Mouse (Mus musculus): ENCODE data around the gene Il1rapl1. TPM values are rescaled to one million over a fixed set of nuclear protein-coding genes. Genes with fewer than 3 reads are reported as not detected.

The Il1rapl1 gene
- total and polyA plus RNA-seq, 3 experiments, result 0.35 TPM; not detected in 1

GRCm38 (mm10) chrX:87600914-87601313 lies 514.5 kb downstream of the Il1rapl1 start:
- DNase-seq, result no peak

- DNase-seq, result no peak
These were observed 607.4 kb downstream of the Il1rapl1 start for GRCm38 (mm10) chrX:87507997-87508396.

- DNase-seq, result no peak
These were observed 612.8 kb downstream of the Il1rapl1 start for GRCm38 (mm10) chrX:87502604-87503003.

- no peak for DNase-seq
These were observed 632.0 kb downstream of the Il1rapl1 start for GRCm38 (mm10) chrX:87483416-87483815.

GRCm38 (mm10) chrX:87238191-87238590 lies 877.3 kb downstream of the Il1rapl1 start:
- peak; percentile 45 for DNase-seq

- no peak for DNase-seq
These were observed 890.2 kb downstream of the Il1rapl1 start for GRCm38 (mm10) chrX:87225280-87225679.

GRCm38 (mm10) chrX:87002296-87002695 lies 1113.1 kb downstream of the Il1rapl1 start:
- no peak for DNase-seq

- no peak for DNase-seq
These were observed 1160.3 kb downstream of the Il1rapl1 start for GRCm38 (mm10) chrX:86955126-86955525.

- DNase-seq, result no peak
These were observed 1160.8 kb downstream of the Il1rapl1 start for GRCm38 (mm10) chrX:86954614-86955013.

- no peak for DNase-seq
These were observed 1164.5 kb downstream of the Il1rapl1 start for GRCm38 (mm10) chrX:86950940-86951339.

GRCm38 (mm10) chrX:86949112-86949511 lies 1166.3 kb downstream of the Il1rapl1 start:
- DNase-seq, result no peak

- no peak for DNase-seq
These were observed 1260.6 kb downstream of the Il1rapl1 start for GRCm38 (mm10) chrX:86854835-86855234.

GRCm38 (mm10) chrX:86808218-86808617 lies 1307.2 kb downstream of the Il1rapl1 start:
- DNase-seq, result no peak

- DNase-seq, result no peak
These were observed 1312.7 kb downstream of the Il1rapl1 start for GRCm38 (mm10) chrX:86802725-86803124.

GRCm38 (mm10) chrX:86728803-86729202 lies 1386.6 kb downstream of the Il1rapl1 start:
- DNase-seq, result no peak
